Mouse (Mus musculus): ENCODE results near the gene Rack1.

DNA sequence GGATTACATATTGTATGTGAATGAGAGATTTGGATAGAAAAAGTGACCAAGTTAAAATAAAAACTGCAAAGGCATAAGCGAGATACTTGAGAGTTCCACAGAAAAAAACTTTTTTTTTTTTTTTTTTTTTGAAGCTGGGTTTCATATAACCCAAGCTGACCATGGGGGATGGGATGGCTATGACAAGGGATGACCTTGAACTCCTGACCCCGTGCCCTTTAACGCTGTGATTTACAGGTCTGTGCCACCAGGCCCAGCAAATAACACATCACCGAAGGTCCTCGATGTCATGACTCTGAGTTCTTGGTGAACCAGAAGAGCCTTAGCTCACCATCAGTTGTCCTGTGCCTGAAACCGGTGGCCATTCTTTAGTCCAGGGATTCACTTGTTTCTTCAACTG, 35.8 kb downstream of the Rack1 start:
- no peak for TF ChIP-seq POLR2A (IDR thresholded peaks at IDR 0.05; ENCODE audit: insufficient read depth, low read length)
- no peak for TF ChIP-seq EP300 (IDR thresholded peaks at IDR 0.05; ENCODE audit: insufficient read depth, low read depth, low read length)

All from ES-Bruce4 (cell line).